Mouse (Mus musculus): ENCODE data around the gene Dennd1a. TPM values are rescaled to one million over a fixed set of nuclear protein-coding genes. Genes with fewer than 3 reads are reported as not detected.
A peak's percentile ranks its signal among the peaks of the same experiment; 100 is the strongest.

The Dennd1a gene
- total RNA-seq, 2 experiments from 2014 or later, result 73.9 to 74.1 TPM

- DNase-seq (ENCODE audit: low spot score in 2 of 2), result no peak
Observed at GRCm38 (mm10) chr2:38235593-38235992, 51.6 kb downstream of the Dennd1a start.

DNA sequence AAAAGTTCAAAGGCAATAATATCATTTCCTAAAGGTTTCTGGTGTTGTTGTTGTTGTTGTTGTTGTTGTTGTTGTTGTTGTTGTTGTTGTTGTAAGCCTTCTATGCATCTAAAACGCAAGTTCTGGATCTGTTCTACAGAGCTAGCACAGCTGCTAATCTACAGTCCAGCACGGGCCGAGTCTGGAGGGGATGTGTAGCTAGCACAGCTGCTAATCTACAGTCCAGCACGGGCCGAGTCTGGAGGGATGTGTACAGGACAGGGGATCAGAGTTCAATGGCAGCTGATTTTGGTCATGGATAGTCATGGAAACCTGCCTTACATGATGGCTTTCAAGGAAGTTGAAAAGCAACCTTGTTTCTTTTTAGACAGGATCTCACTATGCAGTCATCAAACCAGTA, 57.3 kb downstream of the Dennd1a start:
- DNase-seq (ENCODE audit: low spot score in 2 of 2), result no peak

DNA sequence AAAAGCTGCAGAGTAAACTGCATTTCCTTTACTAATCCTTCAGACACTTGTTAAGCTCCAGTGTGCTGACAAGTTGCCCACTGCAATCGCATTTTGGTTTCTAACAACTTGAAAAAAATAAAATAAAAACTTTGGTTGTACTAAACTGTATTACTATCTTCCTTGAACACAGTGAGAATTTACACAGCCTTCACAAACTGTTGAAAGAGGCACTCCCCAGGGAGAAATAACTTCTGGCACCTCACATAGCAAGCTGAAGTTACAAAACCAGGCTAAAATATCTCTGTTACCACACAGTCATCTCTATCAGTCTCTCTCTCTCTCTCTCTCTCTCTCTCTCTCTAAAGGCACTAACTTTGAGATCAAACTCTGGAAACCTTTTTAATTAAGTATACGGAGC, 63.4 kb downstream of the Dennd1a start:
- no peak for DNase-seq (ENCODE audit: low spot score in 2 of 2)

DNA sequence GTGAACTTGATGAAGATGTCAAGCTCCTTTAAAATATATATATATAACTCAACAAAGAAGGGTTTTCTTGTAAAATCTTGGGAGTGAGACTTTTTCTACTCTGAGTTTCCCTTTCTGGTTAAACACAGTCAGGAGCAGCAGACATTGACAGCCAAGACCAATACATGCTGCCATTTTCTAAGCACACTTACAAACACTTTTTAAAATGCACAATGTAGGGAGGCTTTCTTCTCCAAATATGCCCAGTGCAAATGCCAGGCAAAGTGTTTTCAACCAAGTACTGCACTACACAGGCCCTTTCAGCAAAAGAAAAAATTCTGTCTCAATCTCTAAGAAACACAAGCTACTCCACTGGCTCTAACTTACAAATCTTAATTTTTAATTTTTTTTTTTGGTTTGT, 65.7 kb downstream of the Dennd1a start:
- peak in 1 of 2 experiments; percentile 14 for DNase-seq (ENCODE audit: low spot score in 2 of 2)

GRCm38 (mm10) chr2:38220687-38221435, 66.3 kb downstream of the Dennd1a start:
- DNase-seq (ENCODE audit: low spot score in 2 of 2), result peak in 1 of 2 experiments; percentile 13

DNA sequence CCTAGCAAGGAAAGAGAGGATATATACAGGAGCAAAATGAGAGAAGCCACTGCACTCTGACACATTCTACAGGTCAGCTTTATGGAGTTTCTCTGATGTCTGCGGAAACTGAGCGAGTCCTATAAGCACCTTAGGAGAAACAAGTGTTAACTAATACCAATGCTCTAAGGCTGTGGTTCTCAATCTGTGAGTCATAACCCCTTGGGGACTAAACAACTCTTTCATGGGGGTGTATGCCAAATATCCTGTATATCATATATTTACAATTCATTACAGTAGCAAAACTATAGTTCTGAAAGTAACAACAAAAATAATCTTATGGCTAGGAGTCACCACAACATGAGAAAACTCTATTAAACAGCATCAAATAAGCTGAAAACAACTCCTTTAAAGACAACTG, 67.5 kb downstream of the Dennd1a start:
- no peak for DNase-seq (ENCODE audit: low spot score in 2 of 2)

GRCm38 (mm10) chr2:38213041-38213440, 74.1 kb downstream of the Dennd1a start:
- no peak for DNase-seq (ENCODE audit: low spot score in 2 of 2)

DNA sequence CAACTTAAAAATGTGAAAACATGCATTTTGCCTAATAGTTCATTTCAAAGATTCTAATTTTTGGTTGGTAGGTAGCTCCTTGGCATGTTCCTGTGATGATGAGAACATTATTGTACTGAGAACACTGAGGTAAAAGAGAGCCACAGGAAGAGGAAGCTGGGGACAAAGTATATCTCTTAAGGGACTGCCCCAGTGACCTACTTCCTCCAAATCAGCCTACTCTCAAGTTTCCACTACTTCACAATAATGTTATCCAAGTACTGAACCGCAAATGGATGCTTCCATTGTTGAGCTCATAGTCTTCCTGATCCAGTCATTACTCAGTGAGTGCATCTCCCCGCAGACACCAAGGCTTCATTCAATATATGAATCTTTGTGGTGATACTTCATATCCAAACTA, 75.8 kb downstream of the Dennd1a start:
- no peak for DNase-seq (ENCODE audit: low spot score in 2 of 2)

DNA sequence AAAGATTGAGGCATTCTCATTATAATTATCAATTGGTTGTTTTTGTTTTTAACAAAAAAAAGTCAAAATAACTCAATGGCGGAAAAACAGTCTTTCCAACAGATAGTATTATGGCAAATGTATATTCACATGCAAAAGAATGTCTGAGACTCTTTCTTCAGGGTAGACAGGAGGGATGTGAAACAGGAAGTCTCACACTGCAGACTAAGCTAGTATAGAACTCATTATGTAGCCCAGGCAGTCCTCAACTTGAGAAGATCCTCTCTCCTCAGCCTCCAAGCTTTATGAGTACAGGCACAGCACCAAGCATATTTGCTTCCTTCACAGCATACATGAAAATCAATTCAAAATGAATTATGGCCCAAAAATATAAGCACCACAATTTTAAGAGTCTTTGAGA, 79.4 kb downstream of the Dennd1a start:
- DNase-seq (ENCODE audit: low spot score in 2 of 2), result no peak

GRCm38 (mm10) chr2:38205281-38205680, 81.9 kb downstream of the Dennd1a start:
- DNase-seq (ENCODE audit: low spot score in 2 of 2), result no peak

GRCm38 (mm10) chr2:38204696-38205095, 82.5 kb downstream of the Dennd1a start:
- DNase-seq (ENCODE audit: low spot score in 2 of 2), result no peak

- no peak for DNase-seq (ENCODE audit: low spot score in 2 of 2)
Observed at GRCm38 (mm10) chr2:38198072-38198471, 89.1 kb downstream of the Dennd1a start.

GRCm38 (mm10) chr2:38196199-38197060, 90.8 kb downstream of the Dennd1a start:
- DNase-seq (ENCODE audit: low spot score in 2 of 2), result peak in 1 of 2 experiments; percentile 40

DNA sequence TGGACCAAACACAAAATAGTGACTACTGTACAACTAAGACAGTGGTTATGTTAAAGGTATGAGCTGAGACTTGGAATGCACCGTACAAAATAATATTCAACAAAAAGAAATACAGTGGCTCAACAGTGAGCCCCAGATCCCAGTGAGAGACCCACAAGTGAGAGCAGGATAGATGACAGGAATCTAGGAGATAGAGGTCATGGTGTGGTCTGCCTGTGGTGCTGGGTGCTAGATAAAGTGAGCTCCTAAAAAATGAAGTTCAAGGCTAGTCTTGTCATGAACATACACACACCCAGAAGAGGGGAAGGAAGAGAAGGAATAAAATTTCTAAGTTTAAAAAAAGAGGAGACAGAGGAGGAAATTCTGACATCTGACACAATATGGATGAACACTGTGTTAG, 95.2 kb downstream of the Dennd1a start:
- no peak for DNase-seq (ENCODE audit: low spot score in 2 of 2)

- no peak for DNase-seq (ENCODE audit: low spot score in 2 of 2)
Observed at GRCm38 (mm10) chr2:38191601-38192000, 95.6 kb downstream of the Dennd1a start.

DNA sequence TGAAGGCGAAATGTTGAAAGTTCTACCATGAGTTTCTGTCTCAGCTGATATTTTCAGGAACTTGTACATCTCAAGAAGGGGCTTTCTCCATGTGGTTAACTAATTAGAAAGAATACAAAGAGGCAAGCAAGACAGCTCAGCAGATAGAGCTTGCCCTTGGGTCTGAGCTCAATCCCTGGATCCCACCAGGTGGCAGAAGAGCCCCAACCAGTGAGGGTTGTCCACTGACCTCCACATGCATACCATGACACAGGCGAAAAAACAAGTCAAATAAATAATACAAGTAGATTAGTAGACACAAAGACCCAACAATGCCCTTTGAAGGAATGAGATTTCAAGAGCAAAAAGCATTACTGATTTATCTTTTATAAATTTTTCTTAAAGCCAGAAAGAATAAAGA, 100.8 kb downstream of the Dennd1a start:
- DNase-seq (ENCODE audit: low spot score in 2 of 2), result no peak

DNA sequence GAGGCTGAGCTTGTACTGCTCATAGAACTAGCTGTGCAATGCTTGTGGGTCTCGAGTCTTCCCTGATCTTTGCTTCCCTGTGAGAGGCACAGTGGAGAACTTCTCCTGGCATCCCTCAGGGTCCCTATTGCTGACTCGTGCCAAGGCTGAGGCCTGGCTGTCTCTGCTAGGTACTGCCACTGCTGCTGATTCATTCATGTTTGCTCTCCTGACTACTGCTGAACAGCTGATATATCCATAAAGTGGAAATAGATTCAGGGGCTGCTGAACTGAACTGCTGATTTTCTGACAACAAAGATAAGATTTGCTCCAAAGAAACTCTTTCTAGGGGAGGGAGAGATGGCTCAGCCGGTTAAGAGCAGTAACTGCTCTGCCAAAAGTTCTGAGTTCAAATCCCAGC, 102.2 kb downstream of the Dennd1a start:
- no peak for DNase-seq (ENCODE audit: low spot score in 2 of 2)

- no peak for DNase-seq (ENCODE audit: low spot score in 2 of 2)
Observed at GRCm38 (mm10) chr2:38183881-38184280, 103.3 kb downstream of the Dennd1a start.

DNA sequence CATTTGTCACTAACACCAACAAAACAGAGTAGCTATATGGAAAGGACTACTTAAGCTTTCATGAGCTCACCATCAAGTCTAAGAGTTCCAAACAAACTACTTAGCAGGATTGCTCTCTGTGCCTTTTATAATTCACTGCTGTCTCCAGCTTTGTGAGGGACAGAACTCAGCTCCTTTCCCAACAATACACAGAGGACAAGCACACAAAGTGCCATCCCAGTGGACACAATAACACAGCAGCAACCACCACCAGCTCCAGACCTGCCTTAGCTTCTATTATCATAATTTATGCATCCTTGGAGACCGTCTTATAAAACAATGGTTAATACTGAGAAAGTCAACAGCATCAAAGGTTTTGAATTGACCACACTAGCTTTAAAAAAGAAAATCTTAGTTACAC, 104.9 kb downstream of the Dennd1a start:
- no peak for DNase-seq (ENCODE audit: low spot score in 2 of 2)

DNA sequence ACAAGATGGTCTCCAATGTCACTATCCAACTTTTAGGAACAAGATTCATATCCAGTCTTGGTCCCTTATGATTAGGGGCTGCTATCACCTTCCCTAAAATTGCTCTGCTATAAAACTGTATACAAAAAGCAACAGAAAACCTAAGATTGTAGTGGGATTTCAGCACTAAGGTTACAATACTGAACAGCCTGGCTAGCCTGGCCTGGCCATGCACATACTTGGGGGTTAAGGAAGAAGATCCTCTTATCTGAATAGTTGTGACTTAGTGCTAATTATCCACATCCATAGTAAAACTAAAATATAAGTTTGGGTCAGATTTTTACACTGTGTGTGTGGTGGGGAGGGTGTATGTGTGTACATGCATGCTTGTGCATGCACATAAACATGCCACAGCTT, 109.6 kb downstream of the Dennd1a start:
- no peak for DNase-seq (ENCODE audit: low spot score in 2 of 2)

DNA sequence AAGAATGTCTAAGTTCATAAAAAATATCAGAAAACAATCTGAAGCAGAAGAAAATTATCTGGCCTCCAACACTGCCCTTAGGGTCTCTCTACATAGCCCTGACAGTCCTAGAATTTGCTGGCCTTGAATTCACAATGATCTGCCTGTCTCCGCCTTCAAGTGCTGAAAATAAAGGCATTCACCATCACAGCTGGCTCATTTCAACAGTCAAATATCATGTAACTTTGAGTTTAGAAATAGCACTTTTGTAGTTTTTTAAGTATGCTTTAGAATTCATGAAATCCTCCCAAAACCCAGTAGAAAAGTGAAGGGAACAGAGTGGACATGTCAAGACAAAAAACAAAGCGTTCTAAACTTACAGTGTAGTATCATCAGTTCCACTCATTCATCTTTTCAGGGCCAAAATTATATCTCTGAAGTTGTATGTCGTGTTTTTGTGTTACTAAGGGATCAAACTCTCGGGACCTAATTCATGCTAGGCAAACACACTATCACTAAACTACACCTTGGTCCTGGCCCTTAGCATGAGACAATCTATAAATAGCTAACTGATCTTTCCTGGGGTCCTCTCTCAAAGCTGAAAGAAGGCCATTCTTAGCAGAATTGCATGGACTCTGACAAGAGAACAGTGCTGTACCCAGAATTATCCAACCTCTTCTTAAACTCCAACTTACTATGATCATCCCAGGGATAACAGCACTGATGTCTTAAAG, 110.2 kb downstream of the Dennd1a start:
- DNase-seq (ENCODE audit: low spot score in 2 of 2), result no peak

GRCm38 (mm10) chr2:38175276-38175675, 111.9 kb downstream of the Dennd1a start:
- DNase-seq (ENCODE audit: low spot score in 2 of 2), result no peak

All from layer of hippocampus, postnatal 14 days (tissue).